Mouse (Mus musculus) spleen, adult 18-20 months (tissue): ENCODE data around the gene Pik3c2g.

Experiments used
- DNase-seq, 2 experiments: peaks; one replicate each; pipeline ENCODE4 v3.0.0; 2022; ENCODE audit warnings: mixed read lengths in 2 of 2

Gene Pik3c2g

DNA sequence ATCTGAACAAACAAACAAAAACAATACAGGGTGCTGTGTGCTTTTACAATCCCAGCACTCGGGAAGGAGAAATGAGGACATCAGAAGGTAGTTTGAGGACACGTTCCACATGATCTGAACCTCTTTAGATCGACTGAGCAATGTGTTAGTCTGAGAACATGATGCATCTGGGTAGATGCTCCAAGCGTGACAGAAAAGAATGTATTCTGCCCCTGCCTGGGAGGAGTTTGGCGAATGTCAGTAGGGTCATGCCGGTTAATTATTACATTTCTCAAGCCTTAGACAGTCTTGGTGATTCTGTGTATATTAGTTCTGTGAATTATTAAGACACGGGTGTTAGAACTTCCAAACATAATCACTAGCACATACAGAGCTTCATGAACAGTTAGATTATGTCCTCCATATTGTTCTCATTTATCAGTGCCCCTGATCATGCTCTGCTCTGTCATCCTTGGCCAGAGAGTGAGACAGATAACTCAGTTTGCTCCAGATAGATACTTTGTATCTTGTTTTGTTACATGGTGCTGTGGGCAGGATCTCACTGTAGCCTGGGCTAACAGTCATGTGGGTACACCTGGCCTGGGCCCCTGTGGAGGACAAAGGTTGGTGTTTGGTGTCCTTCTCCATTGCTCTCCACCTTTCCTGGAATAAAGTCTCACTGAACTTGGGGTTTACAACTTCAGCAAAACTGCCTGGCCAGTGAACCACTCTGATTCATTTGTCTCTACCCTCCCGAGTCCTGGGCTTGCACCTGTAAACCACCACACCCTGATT is 360.3 kb downstream of the Pik3c2g start:
- no peak for DNase-seq

DNA sequence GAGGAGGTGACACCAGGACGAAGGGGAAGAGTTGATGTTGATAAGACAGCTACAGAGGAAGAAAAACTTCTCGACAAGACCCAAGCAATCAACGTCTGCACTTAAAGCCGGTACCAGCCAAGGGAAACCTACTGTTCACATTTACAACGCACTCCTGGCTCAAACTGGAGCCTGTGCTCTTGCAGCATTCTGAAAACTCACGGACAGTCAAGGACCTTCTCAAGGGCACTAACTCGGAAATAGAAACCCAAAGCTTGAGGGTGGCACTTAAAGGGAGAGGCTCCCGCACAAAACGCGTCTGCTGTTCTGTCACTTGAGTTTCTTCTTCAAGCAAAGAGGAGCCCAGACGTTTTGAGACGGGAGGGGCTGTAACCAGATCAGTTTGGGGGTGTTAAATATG is 366.6 kb downstream of the Pik3c2g start:
- no peak for DNase-seq

DNA sequence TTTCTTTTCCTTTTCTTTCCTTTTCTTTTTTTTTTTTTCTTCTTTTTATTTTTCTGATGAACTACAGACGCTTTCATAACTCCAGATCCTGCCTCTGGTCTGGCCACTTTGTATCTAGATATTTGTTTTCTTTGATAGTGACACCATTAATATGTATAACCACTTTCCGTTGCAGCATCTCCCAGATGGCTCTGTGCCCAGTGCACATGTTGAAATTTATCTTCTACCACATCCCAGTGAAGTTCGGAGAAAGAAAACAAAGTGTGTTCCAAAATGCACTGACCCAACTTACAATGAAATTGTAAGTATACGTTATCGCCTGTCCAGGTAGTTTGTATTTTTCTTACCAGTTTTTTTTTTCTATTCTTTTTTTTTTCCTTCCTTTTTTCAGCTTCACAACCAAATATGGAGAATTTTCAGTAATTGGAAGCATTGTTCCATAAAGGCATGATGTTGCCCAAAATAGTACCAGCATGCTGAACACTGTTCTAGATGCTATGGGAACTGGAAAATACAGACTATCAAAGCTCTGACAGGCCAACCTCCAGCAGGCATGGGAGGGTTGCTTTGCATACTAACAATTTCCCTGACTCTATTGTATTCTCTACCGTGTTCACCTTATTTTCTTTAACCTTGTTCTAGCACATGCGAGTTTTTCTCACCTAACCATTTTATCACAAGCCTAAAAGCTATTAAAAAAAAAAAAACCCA is 370.7 kb downstream of the Pik3c2g start:
- DNase-seq: no peak

DNA sequence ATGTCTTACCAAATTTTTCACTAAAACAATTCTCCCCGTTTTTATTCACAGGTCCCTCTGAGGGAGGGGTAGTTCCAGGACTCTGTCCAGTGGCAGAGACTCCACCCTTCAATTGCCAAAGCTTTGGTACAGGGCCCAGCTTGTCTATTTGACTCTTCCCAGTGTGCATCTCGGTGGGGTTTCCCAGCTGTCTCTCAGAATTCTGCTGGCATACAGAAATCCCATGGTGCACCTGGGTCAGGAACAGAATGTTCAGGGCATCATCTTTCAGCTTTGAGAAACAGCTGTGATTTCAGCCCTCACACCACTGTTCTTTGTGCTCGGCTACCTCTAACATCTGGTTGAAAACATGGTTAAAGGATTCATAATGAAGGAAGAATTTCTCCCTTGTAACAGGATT is 376.8 kb downstream of the Pik3c2g start:
- no peak for DNase-seq

DNA sequence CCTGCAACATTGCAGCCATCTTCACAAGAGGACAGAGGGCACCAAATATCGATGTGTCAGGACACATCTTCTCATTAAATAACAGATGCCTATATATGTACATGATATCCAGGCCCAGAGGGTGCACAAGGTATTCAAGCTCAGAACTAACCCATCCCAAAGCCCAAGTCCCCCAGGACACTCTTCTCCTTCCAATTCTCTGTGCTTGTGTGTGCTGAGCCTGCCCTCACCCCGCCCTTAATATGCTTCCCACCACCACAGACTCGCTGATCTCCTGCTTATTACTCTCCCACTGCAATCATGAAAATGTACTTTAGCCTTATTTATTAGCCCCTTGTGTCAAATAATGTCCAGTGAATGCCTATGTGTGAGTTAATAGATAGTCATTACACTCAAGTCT is 377.9 kb downstream of the Pik3c2g start:
- DNase-seq: no peak

DNA sequence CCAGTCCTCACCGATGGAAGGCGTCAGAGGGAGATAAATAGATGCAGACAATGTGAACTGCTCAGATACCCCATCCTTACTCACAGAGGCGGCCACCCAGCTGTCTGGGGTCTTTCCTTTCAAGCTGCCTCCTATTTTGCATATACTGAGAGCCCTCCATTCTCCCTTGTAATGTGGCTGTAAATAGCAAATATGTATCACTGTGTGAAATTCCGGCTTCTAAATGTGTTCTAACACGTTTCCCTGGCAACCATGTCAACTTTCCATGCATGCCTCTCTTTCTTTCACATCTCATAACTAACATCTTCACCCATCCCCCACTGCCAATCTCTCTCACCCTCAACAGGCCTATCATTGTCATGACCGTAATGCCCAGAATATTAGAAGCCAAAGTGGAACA is 379.7 kb downstream of the Pik3c2g start:
- no peak for DNase-seq

DNA sequence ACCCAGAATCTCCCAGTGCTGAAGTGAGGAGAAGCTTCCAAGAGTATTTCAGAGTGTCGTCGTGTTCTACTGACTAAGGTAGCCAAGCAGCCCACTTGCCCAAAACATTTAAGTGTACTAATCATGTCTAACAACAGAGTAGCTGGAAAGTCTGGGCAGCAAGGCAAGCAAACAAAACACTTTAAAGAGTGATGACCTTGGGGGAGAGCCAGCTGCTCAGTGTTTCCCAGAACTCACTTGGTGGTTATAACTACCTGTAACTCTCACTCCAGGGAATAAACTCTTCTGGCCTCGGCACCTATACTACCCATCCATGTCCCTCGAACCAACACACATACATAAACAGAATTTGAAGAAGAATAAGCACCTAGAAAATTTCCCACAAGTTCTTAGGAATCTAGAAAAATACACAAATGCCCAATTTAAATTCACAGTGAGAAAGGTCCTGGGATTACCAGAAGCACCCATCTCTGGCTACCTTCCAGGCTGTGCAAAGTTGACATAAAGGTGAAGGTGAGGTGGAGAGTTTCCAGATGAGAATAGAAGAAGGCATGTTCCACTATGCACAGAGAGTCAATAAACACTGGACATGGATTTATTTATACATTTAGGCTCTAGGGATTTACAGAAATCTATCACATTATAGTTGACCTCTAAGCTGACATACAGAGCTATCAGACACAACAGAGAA is 384.7 kb downstream of the Pik3c2g start:
- DNase-seq: no peak

DNA sequence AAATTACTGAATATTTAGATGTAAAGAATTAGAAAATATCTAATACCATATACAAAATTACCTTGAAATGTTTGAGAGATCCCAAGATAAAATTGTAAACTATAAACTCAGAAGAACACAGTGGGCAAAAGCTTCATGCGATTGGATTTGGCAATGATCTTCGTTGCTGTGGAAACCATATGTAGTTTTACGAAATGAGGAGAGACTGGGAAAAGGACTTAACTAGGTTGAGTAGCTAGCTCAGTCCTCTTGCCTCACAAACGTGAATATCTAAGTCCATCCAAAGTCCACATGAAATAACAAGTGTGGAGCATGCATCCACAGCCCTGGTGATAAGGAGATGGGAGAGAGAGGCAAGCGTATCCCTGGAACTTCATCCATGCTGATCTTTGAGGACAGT is 387.6 kb downstream of the Pik3c2g start:
- no peak for DNase-seq

DNA sequence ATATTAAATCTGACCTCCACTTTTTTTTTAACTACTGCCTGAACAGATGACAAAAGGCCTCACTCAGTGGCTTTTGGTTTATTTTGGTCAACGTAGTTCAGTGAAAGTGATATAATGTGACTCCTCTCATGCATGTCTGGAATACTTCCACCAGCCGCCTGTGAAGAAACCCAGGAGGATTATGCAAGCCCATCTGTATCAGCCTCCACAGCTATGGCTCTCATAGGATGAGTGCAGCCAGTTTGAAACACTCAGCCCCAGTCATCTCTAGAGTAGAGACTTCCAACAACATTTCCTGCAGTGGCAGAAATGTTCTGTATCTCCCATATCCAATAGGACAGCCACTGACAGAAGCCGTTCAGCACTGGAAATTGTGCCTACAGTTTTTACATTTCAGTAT is 391.1 kb downstream of the Pik3c2g start:
- DNase-seq: no peak

DNA sequence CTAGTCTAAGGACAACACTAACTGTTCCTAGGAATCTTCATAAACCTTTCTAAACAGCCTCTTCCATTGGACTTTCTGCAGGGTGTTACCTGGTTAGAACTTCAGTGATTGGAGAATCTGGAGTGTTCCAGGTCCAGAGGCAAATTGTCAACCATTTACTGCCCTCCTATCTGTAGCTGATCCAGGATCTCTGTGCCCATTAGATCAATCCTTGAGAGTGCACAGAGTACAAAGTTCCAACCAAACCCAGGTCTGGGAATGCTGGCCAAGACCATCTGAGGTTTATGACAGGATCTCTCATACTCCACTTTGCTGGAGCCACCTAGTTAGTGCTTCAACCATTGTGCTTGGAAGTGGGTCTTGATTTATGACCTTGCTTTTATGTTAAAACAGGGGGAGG is 394.0 kb downstream of the Pik3c2g start:
- no peak for DNase-seq

DNA sequence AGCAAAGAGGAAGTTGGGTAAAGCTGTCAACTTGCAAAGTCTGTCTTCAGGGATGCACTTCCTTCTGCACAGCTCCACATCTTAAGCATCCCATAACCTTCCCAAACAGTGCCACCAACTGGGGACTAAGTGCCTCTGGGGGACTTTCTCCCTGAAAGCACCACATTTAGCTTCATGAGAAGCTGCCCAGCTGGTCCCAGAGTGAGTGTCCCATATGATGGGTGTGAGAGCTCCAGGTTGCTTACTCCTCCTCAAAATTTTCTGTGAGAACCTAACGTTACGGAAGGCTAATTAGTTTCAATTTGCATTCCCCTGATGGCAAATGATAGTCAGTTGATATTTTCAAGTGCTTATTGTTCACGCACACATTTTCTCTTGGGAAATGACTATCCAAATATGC is 397.0 kb downstream of the Pik3c2g start:
- no peak for DNase-seq

DNA sequence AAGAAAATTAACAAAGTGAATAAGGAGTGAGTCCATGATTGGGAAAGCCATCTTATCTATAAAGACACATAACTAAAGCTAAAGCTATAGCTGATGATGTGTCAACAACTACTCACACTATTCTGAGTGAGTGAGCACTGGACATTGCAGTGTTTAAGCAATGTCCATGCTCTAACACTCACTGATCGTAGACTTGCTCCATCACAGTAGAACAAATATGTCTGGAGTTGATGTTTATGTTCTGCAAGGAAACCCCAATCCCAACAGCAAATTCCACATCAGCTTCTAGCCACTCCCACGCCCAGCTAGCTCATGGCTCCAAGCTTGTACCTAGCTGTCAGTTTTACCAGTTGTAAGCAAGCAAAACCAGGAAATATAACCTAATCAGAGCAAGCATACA is 399.5 kb downstream of the Pik3c2g start:
- no peak for DNase-seq

DNA sequence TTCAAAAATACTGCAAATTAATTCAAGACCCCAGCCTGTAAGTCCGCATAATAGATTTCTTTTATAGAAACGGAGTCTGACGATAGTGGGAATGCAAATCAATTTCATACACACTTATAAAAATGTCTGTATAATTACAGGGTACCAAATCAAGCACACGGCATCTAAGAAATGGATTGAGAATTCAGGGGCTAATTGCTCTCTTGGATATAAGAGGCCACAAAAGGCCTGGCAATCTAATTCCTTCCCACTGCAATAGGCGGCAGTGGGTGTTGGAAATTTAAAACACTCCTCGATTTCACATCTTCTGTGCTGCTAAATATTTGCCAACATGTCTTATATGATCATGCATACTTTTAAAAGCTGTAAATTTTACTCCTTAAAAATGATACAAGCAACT is 402.1 kb downstream of the Pik3c2g start:
- DNase-seq: no peak

DNA sequence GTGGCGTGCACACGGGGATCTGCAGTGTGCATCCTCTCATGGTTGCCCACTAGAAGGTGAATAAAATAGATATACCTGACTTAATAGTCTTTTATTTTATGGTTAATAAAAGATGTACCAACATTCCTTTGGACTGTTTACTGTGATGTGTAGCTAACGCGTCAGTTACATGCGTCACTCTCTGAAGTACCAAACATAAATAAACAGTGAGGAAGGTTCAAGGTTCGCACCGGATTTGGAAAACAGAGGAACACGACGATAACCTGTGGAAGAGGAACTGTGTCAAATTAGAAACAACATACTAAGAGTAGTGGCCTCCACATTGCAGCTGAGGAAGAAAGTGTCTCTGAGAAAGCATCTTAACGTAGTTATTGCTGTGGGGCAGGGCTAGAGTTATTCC is 402.6 kb downstream of the Pik3c2g start:
- DNase-seq: no peak

DNA sequence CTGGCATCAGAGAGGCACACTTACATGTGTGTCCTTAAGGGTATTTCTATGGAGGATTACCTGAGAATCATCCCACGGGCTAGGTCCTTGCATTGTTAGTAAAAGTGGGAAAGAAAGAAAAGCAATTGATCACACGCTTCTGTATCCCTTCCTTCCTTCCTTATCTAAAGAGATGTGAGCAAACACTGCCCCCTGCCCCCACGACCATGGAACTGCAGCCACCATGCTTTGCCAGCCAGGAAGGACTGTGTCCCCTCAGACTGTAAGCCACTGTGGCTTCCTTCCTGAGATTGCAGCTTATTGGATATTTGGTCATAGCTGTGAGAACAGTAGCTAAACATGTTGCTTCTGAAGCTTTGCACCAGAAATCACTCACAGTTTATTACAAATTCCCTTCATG is 418.2 kb downstream of the Pik3c2g start:
- DNase-seq: no peak
